Mouse (Mus musculus): ENCODE measurements around the gene Atg4d. TPM values are rescaled to one million over a fixed set of nuclear protein-coding genes. Genes with fewer than 3 reads are reported as not detected.

Atg4d gene
- polyA plus RNA-seq, 1 experiment from 2014 or later = 53.3 TPM

DNA sequence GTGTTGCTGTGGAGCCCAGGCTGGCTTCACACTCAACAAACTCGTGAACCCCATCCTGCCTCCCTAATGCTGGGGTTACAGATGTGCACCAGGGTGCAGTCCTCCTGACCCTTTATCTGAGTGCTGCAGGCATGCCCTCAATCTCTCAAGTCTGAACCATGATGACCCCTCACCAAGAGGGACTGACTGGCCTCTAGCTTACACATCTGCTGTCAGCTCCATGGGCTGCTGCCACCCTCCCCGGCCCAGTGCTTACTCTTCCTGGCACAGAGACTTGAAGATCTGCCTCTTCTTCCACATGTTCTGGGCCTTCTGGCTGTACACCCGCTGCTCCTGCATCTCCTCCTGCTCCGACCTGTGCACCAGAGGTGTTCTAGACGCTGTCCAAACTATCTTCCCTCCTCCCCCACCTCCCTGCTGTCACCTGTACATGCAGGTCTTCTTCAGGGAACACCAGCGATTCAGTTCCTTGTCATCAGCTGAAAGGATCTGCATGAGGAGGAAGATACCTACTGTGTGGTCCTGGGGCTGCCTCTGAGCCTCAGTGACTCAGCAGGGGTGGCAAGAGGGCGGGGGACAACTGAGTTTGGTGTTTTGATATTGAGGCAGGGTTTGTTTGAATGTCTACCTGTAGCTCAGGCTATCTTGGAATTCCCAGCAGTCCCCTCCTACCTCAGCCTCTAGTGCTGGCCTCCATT lies 10.1 kb downstream of the Atg4d start:
- H3K27ac ChIP-seq (ENCODE audit: low read length) = no peak overlapping the region
- no peak overlapping the region for H3K9ac ChIP-seq (ENCODE audit: low read length)
- H3K4me1 ChIP-seq (ENCODE audit: control insufficient read depth, insufficient read depth, low read length) = no peaks in the 10 kb centered on the region
- H3K9me3 ChIP-seq (replicated peaks; ENCODE audit: control insufficient read depth, low read length) = no peaks in the 10 kb centered on the region
- no peak for ATAC-seq (ENCODE audit: insufficient read depth, low FRiP score)
- no peak overlapping the region for H3K4me2 ChIP-seq (ENCODE audit: low read depth, low read length)
- WGBS = 79% methylated on average over 7 of the region's 7 CpGs
- no peak overlapping the region for H3K4me3 ChIP-seq (replicated peaks; ENCODE audit: low read length)
- peaks cover 49% of the 10 kb centered on the region for H3K36me3 ChIP-seq (ENCODE audit: control insufficient read depth, insufficient read depth, low read length)
- no peaks in the 10 kb centered on the region for H3K27me3 ChIP-seq (ENCODE audit: control insufficient read depth, insufficient read depth, low read length)

DNA sequence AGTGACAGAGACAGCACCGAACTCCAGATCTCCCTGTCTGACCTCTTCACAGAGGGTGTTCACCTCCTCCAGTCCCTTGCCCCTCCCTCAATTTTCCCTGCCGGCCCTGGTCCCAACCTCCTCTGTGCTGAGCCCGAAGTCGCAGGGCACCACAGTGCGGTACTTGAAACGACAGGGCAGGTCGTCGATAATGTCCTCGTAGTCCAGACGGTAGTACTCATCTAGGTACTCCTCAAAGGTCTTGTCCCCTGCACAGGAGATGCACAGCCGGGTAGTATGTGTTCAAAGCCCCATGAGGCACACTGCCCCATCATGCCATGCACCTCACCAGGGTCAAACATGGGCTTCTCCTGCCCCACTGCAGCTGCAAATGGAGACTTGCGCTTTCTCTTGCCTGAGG lies 10.6 kb downstream of the Atg4d start:
- Histone ChIP-seq H3K9me3 (replicated peaks; ENCODE audit: control insufficient read depth, low read length) (no peaks in the 10 kb centered on the region), H3K9ac (ENCODE audit: low read length) (no peak overlapping the region), H3K4me3 (replicated peaks; ENCODE audit: low read length) (no peak overlapping the region), H3K36me3 (ENCODE audit: control insufficient read depth, insufficient read depth, low read length) (peaks cover 46% of the 10 kb centered on the region), H3K27ac (ENCODE audit: low read length) (no peak overlapping the region), H3K4me1 (ENCODE audit: control insufficient read depth, insufficient read depth, low read length) (no peaks in the 10 kb centered on the region), H3K27me3 (ENCODE audit: control insufficient read depth, insufficient read depth, low read length) (no peaks in the 10 kb centered on the region), H3K4me2 (ENCODE audit: low read depth, low read length) (no peak overlapping the region)
- no peak for ATAC-seq (ENCODE audit: insufficient read depth, low FRiP score)
- 86% methylated on average over 12 of the region's 12 CpGs for WGBS

DNA sequence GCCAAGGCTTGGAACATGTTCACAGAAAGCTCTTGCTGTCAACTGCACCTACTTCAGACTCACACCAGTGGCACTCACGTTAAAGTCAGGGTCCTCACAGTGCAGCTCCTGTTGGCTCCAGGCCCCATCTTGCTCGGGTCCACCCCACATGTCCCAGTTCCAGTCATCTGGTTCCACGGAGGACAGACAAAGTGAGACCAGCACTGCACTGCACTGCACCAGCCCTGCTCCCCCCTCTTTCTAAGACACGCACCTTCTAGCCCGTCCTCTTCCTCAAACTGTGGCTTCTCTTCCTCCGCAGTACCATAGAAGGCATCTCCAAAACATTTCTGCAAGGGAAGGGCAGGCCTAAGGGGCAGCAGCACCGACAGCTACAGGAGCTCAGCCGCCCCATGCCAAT lies 11.2 kb downstream of the Atg4d start:
- WGBS = 91% methylated on average over 8 of the region's 8 CpGs

DNA sequence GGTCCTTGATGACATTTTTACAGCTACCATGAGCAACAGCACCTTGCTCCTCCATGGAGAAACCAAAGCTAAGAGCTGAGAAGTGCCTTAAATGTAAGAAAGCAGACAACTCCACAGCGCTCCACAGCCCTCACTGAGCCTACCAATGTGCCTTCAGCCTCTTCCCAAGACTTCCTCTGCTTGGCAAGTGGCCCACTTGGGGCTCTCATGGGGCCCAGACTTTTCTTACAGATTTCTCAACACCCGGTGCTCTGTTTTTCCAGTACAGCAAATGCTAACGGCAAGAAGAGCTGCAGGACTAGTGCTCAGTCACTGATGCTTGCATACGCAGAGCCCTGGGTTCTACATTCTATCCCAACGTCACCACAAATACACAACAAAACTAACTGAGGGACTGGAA lies 12.7 kb downstream of the Atg4d start:
- H3K9ac ChIP-seq (ENCODE audit: low read length) = no peak overlapping the region
- no peak for ATAC-seq (ENCODE audit: insufficient read depth, low FRiP score)
- no peak overlapping the region for H3K4me3 ChIP-seq (replicated peaks; ENCODE audit: low read length)
- no peak overlapping the region for H3K4me2 ChIP-seq (ENCODE audit: low read depth, low read length)
- H3K27ac ChIP-seq (ENCODE audit: low read length) = no peak overlapping the region
- H3K9me3 ChIP-seq (replicated peaks; ENCODE audit: control insufficient read depth, low read length) = no peaks in the 10 kb centered on the region
- no peaks in the 10 kb centered on the region for H3K27me3 ChIP-seq (ENCODE audit: control insufficient read depth, insufficient read depth, low read length)
- peaks cover 44% of the 10 kb centered on the region for H3K36me3 ChIP-seq (ENCODE audit: control insufficient read depth, insufficient read depth, low read length)
- no peaks in the 10 kb centered on the region for H3K4me1 ChIP-seq (ENCODE audit: control insufficient read depth, insufficient read depth, low read length)
- 89% methylated on average over 5 of the region's 5 CpGs for WGBS

More for the DNA sequence above, 11.2 kb downstream of the Atg4d start:
- no peak overlapping the region for H3K4me3 ChIP-seq (replicated peaks; ENCODE audit: low read length)
- H3K4me1 ChIP-seq (ENCODE audit: control insufficient read depth, insufficient read depth, low read length) = no peaks in the 10 kb centered on the region
- no peak overlapping the region for H3K9ac ChIP-seq (ENCODE audit: low read length)
- ATAC-seq (ENCODE audit: insufficient read depth, low FRiP score) = no peak; the same call in 1 of the 2 replicates
- H3K36me3 ChIP-seq (ENCODE audit: control insufficient read depth, insufficient read depth, low read length) = peaks cover 47% of the 10 kb centered on the region
- no peaks in the 10 kb centered on the region for H3K9me3 ChIP-seq (replicated peaks; ENCODE audit: control insufficient read depth, low read length)
- H3K4me2 ChIP-seq (ENCODE audit: low read depth, low read length) = no peak overlapping the region
- no peak overlapping the region for H3K27ac ChIP-seq (ENCODE audit: low read length)
- no peaks in the 10 kb centered on the region for H3K27me3 ChIP-seq (ENCODE audit: control insufficient read depth, insufficient read depth, low read length)

DNA sequence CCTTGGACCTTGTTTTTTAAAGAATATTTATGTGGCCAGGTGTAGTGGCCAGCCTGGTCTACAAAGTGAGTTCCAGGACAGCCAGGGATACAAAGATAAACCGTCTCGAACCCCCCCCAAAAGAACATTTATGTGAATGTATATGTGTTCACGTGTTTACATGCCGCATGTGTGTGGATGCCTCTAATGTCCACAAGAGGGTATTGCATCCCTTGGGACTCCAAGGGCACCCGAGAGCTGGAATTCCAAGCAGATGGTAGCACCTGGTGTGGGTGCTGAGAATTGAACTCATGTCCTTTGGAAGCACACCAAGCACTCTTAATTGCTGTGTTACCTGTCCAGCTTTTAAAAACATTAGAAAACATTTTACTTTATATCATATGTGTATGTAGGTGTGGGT lies 18.5 kb downstream of the Atg4d start:
- no peak overlapping the region for H3K9ac ChIP-seq (ENCODE audit: low read length)
- H3K27ac ChIP-seq (ENCODE audit: low read length) = no peak overlapping the region
- WGBS = 89% methylated on average over 5 of the region's 5 CpGs
- H3K4me1 ChIP-seq (ENCODE audit: control insufficient read depth, insufficient read depth, low read length) = peaks cover 14% of the 10 kb centered on the region
- no peaks in the 10 kb centered on the region for H3K27me3 ChIP-seq (ENCODE audit: control insufficient read depth, insufficient read depth, low read length)
- no peak for ATAC-seq (ENCODE audit: insufficient read depth, low FRiP score)
- no peaks in the 10 kb centered on the region for H3K9me3 ChIP-seq (replicated peaks; ENCODE audit: control insufficient read depth, low read length)
- H3K4me3 ChIP-seq (replicated peaks; ENCODE audit: low read length) = no peak overlapping the region
- H3K36me3 ChIP-seq (ENCODE audit: control insufficient read depth, insufficient read depth, low read length) = peaks cover 18% of the 10 kb centered on the region
- H3K4me2 ChIP-seq (ENCODE audit: low read depth, low read length) = no peak overlapping the region

DNA sequence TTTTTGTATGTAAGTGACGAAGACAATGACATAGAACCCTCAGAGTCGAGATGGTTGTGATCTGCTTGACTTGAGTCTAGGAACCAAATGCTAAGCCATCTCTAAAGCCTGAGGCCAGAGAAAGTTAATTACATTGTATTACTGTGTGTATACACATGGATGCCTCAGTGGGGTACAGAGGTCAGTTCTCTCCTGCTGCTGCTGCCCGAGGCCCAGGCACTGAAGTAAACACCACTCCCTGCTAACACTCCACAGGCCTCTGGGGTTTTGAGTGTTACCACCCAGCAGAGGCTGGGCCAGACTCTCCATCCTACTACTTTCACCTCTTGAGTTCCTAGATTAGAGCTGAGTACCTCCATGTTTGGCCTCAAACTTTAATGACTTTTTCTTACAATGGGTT lies 18.9 kb downstream of the Atg4d start:
- H3K36me3 ChIP-seq (ENCODE audit: control insufficient read depth, insufficient read depth, low read length) = peaks cover 17% of the 10 kb centered on the region
- H3K9me3 ChIP-seq (replicated peaks; ENCODE audit: control insufficient read depth, low read length) = no peaks in the 10 kb centered on the region
- no peak overlapping the region for H3K4me3 ChIP-seq (replicated peaks; ENCODE audit: low read length)
- no peak overlapping the region for H3K4me2 ChIP-seq (ENCODE audit: low read depth, low read length)
- no peak overlapping the region for H3K9ac ChIP-seq (ENCODE audit: low read length)
- no peaks in the 10 kb centered on the region for H3K27me3 ChIP-seq (ENCODE audit: control insufficient read depth, insufficient read depth, low read length)
- 79% methylated on average over 3 of the region's 3 CpGs for WGBS
- peaks cover 17% of the 10 kb centered on the region for H3K4me1 ChIP-seq (ENCODE audit: control insufficient read depth, insufficient read depth, low read length)
- no peak overlapping the region for H3K27ac ChIP-seq (ENCODE audit: low read length)
- ATAC-seq (ENCODE audit: insufficient read depth, low FRiP score) = no peak

DNA sequence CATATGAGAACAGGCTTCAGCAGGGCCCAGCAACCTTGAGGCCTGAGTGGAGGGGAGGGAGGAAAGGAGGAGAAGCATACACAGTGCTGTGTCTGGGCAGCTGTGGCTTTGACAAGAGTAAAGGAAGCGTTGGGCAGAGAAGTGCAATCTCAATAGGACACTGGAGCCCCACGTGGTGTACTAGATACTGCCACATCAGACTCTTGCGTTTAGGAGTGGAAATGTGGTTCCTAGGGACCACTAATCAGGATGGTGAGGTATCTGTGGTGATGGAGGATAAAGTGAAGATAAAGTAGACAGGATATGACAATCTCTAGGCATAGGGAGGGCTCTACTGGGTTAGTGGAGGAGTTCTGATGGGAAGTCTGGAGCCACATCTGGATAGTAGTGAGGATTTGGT lies 21.7 kb downstream of the Atg4d start:
- H3K9ac ChIP-seq (ENCODE audit: low read length) = peak overlapping the region; percentile 80
- WGBS = 61% methylated on average over 3 of the region's 3 CpGs
- H3K4me1 ChIP-seq (ENCODE audit: control insufficient read depth, insufficient read depth, low read length) = peaks cover 27% of the 10 kb centered on the region
- H3K27ac ChIP-seq (ENCODE audit: low read length) = no peak overlapping the region
- H3K36me3 ChIP-seq (ENCODE audit: control insufficient read depth, insufficient read depth, low read length) = peaks cover 5% of the 10 kb centered on the region; the same call in 1 of the 2 replicates
- no peaks in the 10 kb centered on the region for H3K27me3 ChIP-seq (ENCODE audit: control insufficient read depth, insufficient read depth, low read length)
- H3K9me3 ChIP-seq (replicated peaks; ENCODE audit: control insufficient read depth, low read length) = no peaks in the 10 kb centered on the region
- peak overlapping the region; percentile 77 for H3K4me3 ChIP-seq (replicated peaks; ENCODE audit: low read length)
- ATAC-seq (ENCODE audit: insufficient read depth, low FRiP score) = no peak
- peak overlapping the region; percentile 58 for H3K4me2 ChIP-seq (ENCODE audit: low read depth, low read length)

DNA sequence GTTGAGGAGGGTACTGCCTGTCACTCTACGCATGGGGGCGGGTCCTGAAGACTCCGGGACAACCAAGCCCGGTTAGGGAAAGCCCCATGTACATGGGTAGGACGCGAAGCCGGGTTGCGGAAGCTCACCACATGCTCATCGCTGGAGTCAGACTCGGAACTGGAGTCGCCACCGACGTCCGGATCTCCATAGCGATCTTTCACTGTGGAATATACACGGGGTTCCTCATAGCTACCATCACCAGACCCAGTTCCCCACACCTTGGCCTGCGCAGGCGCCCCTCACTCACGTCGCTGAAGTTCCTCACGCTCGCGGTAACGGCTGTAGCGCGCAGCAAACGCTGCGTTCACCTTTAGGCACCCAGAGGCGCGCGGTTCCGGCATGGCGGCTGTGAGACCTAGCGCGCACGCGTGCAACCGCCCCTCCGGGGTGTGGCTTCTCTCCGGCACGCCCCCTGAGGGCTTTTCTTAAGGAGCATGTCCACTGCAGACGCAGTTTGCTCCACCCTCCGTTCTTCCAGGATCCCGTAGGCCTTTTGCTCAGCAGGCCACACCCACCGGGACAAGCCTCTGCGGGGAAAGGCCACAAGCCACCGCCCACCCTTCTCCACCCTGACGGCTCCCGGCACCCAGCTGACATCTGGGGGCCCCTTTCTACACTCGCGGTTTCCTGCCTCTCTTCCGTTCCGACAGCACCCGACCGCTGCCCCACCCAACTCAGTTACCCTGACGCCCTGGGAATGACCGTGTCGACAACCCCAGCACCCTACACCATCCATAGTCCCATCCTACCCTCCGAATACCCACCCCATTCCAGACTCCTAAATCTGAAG lies 22.7 kb downstream of the Atg4d start, which contains the start of gene Kri1:
Gene Kri1 (minus strand): TSS at position 399 of the 832 bp plus-strand sequence.
- Histone ChIP-seq H3K4me2 (ENCODE audit: low read depth, low read length) (peak within 1 kb of the TSS; percentile 73), H3K9ac (ENCODE audit: low read length) (peak within 1 kb of the TSS; percentile 80), H3K27ac (ENCODE audit: low read length) (peak within 1 kb of the TSS; percentile 90), H3K9me3 (replicated peaks; ENCODE audit: control insufficient read depth, low read length) (no peaks in the 10 kb centered on the region), H3K36me3 (ENCODE audit: control insufficient read depth, insufficient read depth, low read length) (peaks cover 5% of the 10 kb centered on the region; the same call in 1 of the 2 replicates), H3K4me3 (replicated peaks; ENCODE audit: low read length) (peak within 1 kb of the TSS; percentile 77), H3K4me1 (ENCODE audit: control insufficient read depth, insufficient read depth, low read length) (peaks cover 27% of the 10 kb centered on the region), H3K27me3 (ENCODE audit: control insufficient read depth, insufficient read depth, low read length) (no peaks in the 10 kb centered on the region)
- under 1% methylated on average over 59 of the region's 59 CpGs for WGBS
- peak; percentile 82 for ATAC-seq (ENCODE audit: insufficient read depth, low FRiP score)

Data from stomach, embryonic 16.5 days (tissue).